Comparison of ENCODE assay signal across 8 mouse cellular contexts in genomic region chr19:5294972-5295735, GRCm38 (mm10). TPM values are rescaled to one million over a fixed set of nuclear protein-coding genes. Genes with fewer than 3 reads are reported as not detected.
DNase-seq lines count a peak whose midpoint lies in the region; ATAC-seq and TF ChIP-seq lines count a peak whose summit lies in the region.

Gene Sf3b2, minus strand, starts transcription at chr19:5295455.

- peak; percentile 7; the same call in 1 of the 2 replicates for TF ChIP-seq CTCF in bone marrow macrophage, adult 2 months (IDR thresholded peaks at IDR 0.05; ENCODE audit: low read depth, low read length)
- TF ChIP-seq CTCF in embryonic fibroblast, embryonic 13.5 days (IDR thresholded peaks at IDR 0.05; ENCODE audit: borderline replicate concordance, insufficient read depth, low read length) = peak; percentile 27; the same call in 1 of the 2 replicates

- H3K4me3 ChIP-seq in bone marrow macrophage, adult 2 months (ENCODE audit: insufficient read depth, low read length) = peak within 1 kb of the TSS; percentile 94
- peak within 1 kb of the TSS; percentile 79 for H3K4me3 ChIP-seq in embryonic fibroblast, embryonic 13.5 days (ENCODE audit: insufficient read depth, low read length)
- peak within 1 kb of the TSS; percentile 95 for H3K4me3 ChIP-seq in kidney, embryonic 14.5 days (ENCODE audit: low read length)
- H3K4me3 ChIP-seq in limb, embryonic 15.5 days = peak within 1 kb of the TSS; percentile 97

- peak within 1 kb of the TSS; percentile 62 for H3K27ac ChIP-seq in bone marrow macrophage, adult 2 months (ENCODE audit: insufficient read depth, low read depth, low read length)
- H3K27ac ChIP-seq in embryonic fibroblast, embryonic 13.5 days (ENCODE audit: insufficient read depth, low read length) = peak within 1 kb of the TSS; percentile 60
- peak within 1 kb of the TSS; percentile 78 for H3K27ac ChIP-seq in kidney, embryonic 14.5 days (ENCODE audit: low read depth, low read length)
- peak within 1 kb of the TSS; percentile 92 for H3K27ac ChIP-seq in limb, embryonic 15.5 days

- H3K9ac ChIP-seq in kidney, embryonic 14.5 days (ENCODE audit: low read depth, low read length) = peak within 1 kb of the TSS; percentile 90
- H3K9ac ChIP-seq in limb, embryonic 15.5 days = peak within 1 kb of the TSS; percentile 82

- H3K4me1 ChIP-seq in bone marrow macrophage, adult 2 months (ENCODE audit: control insufficient read depth, insufficient read depth, low read length) = peaks cover 15% of the 10 kb centered on the region
- H3K4me1 ChIP-seq in embryonic fibroblast, embryonic 13.5 days (ENCODE audit: control insufficient read depth, insufficient read depth, low read length) = no peaks in the 10 kb centered on the region
- H3K4me1 ChIP-seq in kidney, embryonic 14.5 days (ENCODE audit: control insufficient read depth, insufficient read depth, low read length) = peaks cover 25% of the 10 kb centered on the region
- H3K4me1 ChIP-seq in limb, embryonic 15.5 days = peaks cover 38% of the 10 kb centered on the region

- TF ChIP-seq POLR2A in bone marrow macrophage, adult 2 months (IDR thresholded peaks at IDR 0.05; ENCODE audit: borderline replicate concordance, low read depth, low read length) = no peak
- TF ChIP-seq POLR2A in embryonic fibroblast, embryonic 13.5 days (IDR thresholded peaks at IDR 0.05; ENCODE audit: low read depth, low read length) = peak; percentile 93

- ATAC-seq in kidney, embryonic 14.5 days (ENCODE audit: low FRiP score, low TSS enrichment) = peak; percentile 96
- ATAC-seq in limb, embryonic 15.5 days (ENCODE audit: insufficient number of reproducible peaks, low FRiP score, low TSS enrichment, low read depth) = peak; percentile 96

- peak; percentile 99 for DNase-seq in A20 (ENCODE audit: low read depth, low spot score)
- DNase-seq in heart, adult 9 months (ENCODE audit: low spot score in 2 of 2) = peak; percentile 99
- DNase-seq in monocyte, adult 2 months (ENCODE audit: low read depth in 1 of 2, low spot score in 2 of 2) = peak; percentile 97 to 99
- DNase-seq in spleen, postnatal 36 days (ENCODE audit: low spot score in 2 of 2) = peak; percentile 98 to 99

- H3K36me3 ChIP-seq in kidney, embryonic 14.5 days (ENCODE audit: control insufficient read depth, insufficient read depth, low read length) = peaks cover 37% of the 10 kb centered on the region
- peaks cover 33% of the 10 kb centered on the region for H3K36me3 ChIP-seq in limb, embryonic 15.5 days

- under 1% methylated on average over 46 of the region's 46 CpGs for WGBS in kidney, embryonic 14.5 days
- WGBS in limb, embryonic 15.5 days = under 1% methylated on average over 46 of the region's 46 CpGs

- no peaks in the 10 kb centered on the region for H3K9me3 ChIP-seq in kidney, embryonic 14.5 days (ENCODE audit: control insufficient read depth, low read length)
- no peaks in the 10 kb centered on the region for H3K9me3 ChIP-seq in limb, embryonic 15.5 days

- H3K27me3 ChIP-seq in kidney, embryonic 14.5 days (ENCODE audit: control insufficient read depth, insufficient read depth, low read length) = no peaks in the 10 kb centered on the region
- H3K27me3 ChIP-seq in limb, embryonic 15.5 days = no peaks in the 10 kb centered on the region

- H3K4me2 ChIP-seq in kidney, embryonic 14.5 days (replicated peaks; ENCODE audit: low read depth, low read length) = peak within 1 kb of the TSS; percentile 85
- H3K4me2 ChIP-seq in limb, embryonic 15.5 days = peak within 1 kb of the TSS; percentile 75

RNA-seq across cellular contexts. Expression of gene Sf3b2, which starts in this region (rescaled TPM):
- 141 and 143 TPM in 2 replicates for polyA plus RNA-seq in bone marrow macrophage, adult 2 months (2012; ENCODE audit: insufficient read depth, insufficient read length, missing spikeins)
- polyA plus RNA-seq in embryonic fibroblast, embryonic 13.5 days (2011; ENCODE audit: insufficient read length, low read depth, missing spikeins) = 126 and 140 TPM in 2 replicates
- polyA plus RNA-seq in kidney, embryonic 14.5 days (2014; fragmentation: Nextera tagmentation; extraction: Ambion mirVana) = 293 and 384 TPM in 2 replicates
- 291 and 302 TPM in 2 replicates for polyA plus RNA-seq in limb, embryonic 15.5 days (2015; fragmentation: Nextera tagmentation; extraction: Ambion mirVana)

Comparison
In these comparisons a context has a peak if more than half of its experiments do, and no peak if none do; other contexts are left out.
1. Peak in every context shown above with its lines: DNase-seq, ATAC-seq, H3K4me3 ChIP-seq and H3K27ac ChIP-seq.